Mouse (Mus musculus) hindbrain, embryonic 14.5 days (tissue): Measurements from ENCODE around the gene Ugt2b34. TPM values are rescaled to one million over a fixed set of nuclear protein-coding genes. Genes with fewer than 3 reads are reported as not detected.

Source experiments
- polyA plus RNA-seq: library from polyadenylated mRNA; unstranded; fragments of >200 nt; fragmentation: Nextera tagmentation; extraction: Ambion mirVana; gene quantifications from 2 replicates; pipeline ENCODE4 v1.2.1, GENCODE M21; 2014

Gene Ugt2b34
- polyA plus RNA-seq, 1 experiment from 2014 or later: not detected

Other genes with a start within 250 kb of the Ugt2b34 start
- not detected in 2 replicates for gene Tmprss11b, start 230.6 kb downstream of the Ugt2b34 start, polyA plus RNA-seq
- 0.05 TPM in 1 of 2 replicates, not detected in the other for gene Tmprss11e, start 161.1 kb downstream of the Ugt2b34 start, polyA plus RNA-seq
- gene Ythdc1, start 102.7 kb downstream of the Ugt2b34 start, polyA plus RNA-seq: 40.1 and 40.2 TPM in 2 replicates
- not detected in 2 replicates for gene Ugt2b1, start 19.6 kb upstream of the Ugt2b34 start, polyA plus RNA-seq
- not detected in 2 replicates for gene Ugt2b35, start 93.9 kb upstream of the Ugt2b34 start, polyA plus RNA-seq
- gene Ugt2b36, start 185.6 kb upstream of the Ugt2b34 start, polyA plus RNA-seq: 0.18 TPM in 1 of 2 replicates, not detected in the other
- not detected in 2 replicates for gene Ugt2b5, start 233.4 kb upstream of the Ugt2b34 start, polyA plus RNA-seq